Mouse (Mus musculus) ES-E14 (cell line): ENCODE measurements around the gene Magi1. TPM values are rescaled to one million over a fixed set of nuclear protein-coding genes. Genes with fewer than 3 reads are reported as not detected.

Experiments used
- DNase-seq: peaks from one replicate; pipeline ENCODE4 v3.0.0-alpha.2; 2013; ENCODE audit warnings: low read depth, low spot score
- H3K27ac ChIP-seq: 2 replicates; pipeline ENCODE4 v1.5.1; 2012; ENCODE audit warnings: low read depth, mild to moderate bottlenecking, low read length, moderate library complexity, mixed read lengths; ENCODE audit not compliant: poor library complexity, insufficient read depth, severe bottlenecking
- H3K36me3 ChIP-seq: 2 replicates; pipeline ENCODE4 v1.6.1; 2012; ENCODE audit warnings: mild to moderate bottlenecking, low read length, moderate library complexity, mixed read lengths; ENCODE audit not compliant: control insufficient read depth, poor library complexity, insufficient read depth, severe bottlenecking
- H3K4me1 ChIP-seq, 2 experiments: fragments of 150-350 bp in 1 of 2; sonication (generic) in 1 of 2; 2 replicates each; pipeline ENCODE4 v1.6.1; 2012; ENCODE audit warnings: low read length in 2 of 2, mild to moderate bottlenecking in 1 of 2, mixed read lengths in 1 of 2; ENCODE audit not compliant: control insufficient read depth in 2 of 2, insufficient read depth in 2 of 2, poor library complexity in 1 of 2
- H3K4me3 ChIP-seq, 2 experiments: fragments of 150-350 bp in 1 of 2; sonication (generic) in 1 of 2; 2 replicates each; pipeline ENCODE4 v1.5.1; 2012; ENCODE audit warnings: low read length in 2 of 2, low read depth in 1 of 2, mild to moderate bottlenecking in 1 of 2, mixed read lengths in 1 of 2; ENCODE audit not compliant: insufficient read depth in 1 of 2, poor library complexity in 1 of 2, severe bottlenecking in 1 of 2
- H3K9ac ChIP-seq: 2 replicates; pipeline ENCODE4 v1.6.1; 2012; ENCODE audit warnings: low read depth, mild to moderate bottlenecking, low read length, mixed read lengths; ENCODE audit not compliant: poor library complexity, insufficient read depth, severe bottlenecking
- H3K9me3 ChIP-seq: fragments of 150-350 bp; sonication (generic); 2 replicates; pipeline ENCODE4 v1.6.1; 2012; ENCODE audit warnings: low read depth, mild to moderate bottlenecking, low read length; ENCODE audit not compliant: control insufficient read depth, insufficient read depth
- CHD2 ChIP-seq: IDR thresholded peaks from 2 replicates; pipeline ENCODE4 v1.6.1; 2014; ENCODE audit warnings: mild to moderate bottlenecking, low read depth, low read length, inconsistent platforms
- HCFC1 ChIP-seq: IDR thresholded peaks from 2 replicates; pipeline ENCODE4 v1.6.1; 2012; ENCODE audit warnings: low read length, inconsistent platforms, borderline replicate concordance; ENCODE audit not compliant: insufficient read depth
- MAFK ChIP-seq: IDR thresholded peaks from 2 replicates; pipeline ENCODE4 v1.6.1; 2014; ENCODE audit warnings: mild to moderate bottlenecking, low read depth, low read length, inconsistent platforms; ENCODE audit not compliant: insufficient read depth
- ZC3H11A ChIP-seq: IDR thresholded peaks from 2 replicates; pipeline ENCODE4 v1.6.1; 2012; ENCODE audit warnings: low read depth, mild to moderate bottlenecking, inconsistent platforms, low read length, borderline replicate concordance
- ZNF384 ChIP-seq: IDR thresholded peaks from 2 replicates; pipeline ENCODE4 v1.6.1; 2012; ENCODE audit warnings: low read depth, low read length, inconsistent platforms
- in situ Hi-C, 2 experiments: fragments of 600-800 bp; cut with MboI; formaldehyde crosslinking; loops; one replicate each; pipeline ENCODE4 v1.15.1; 2025; ENCODE audit warnings: low sequenced_read_pairs in 2 of 2, inconsistent platforms in 1 of 2; ENCODE audit not compliant: unreplicated experiment in 2 of 2
- total RNA-seq: library from RNA; depleted of rRNA; stranded (reverse); fragments of 300-350 nt; gene quantifications from 2 replicates; pipeline ENCODE4 v1.2.3, GENCODE M21; 2012

Magi1 gene
- total RNA-seq, 1 experiment, result 14.6 TPM

GRCm38 (mm10) chr6:93893956-93894355 lies 389.8 kb downstream of the Magi1 start:
- H3K4me3 ChIP-seq, result no peak overlapping the region
- DNase-seq, result no peak
- peaks cover 4% of the 10 kb centered on the region; the same call in 1 of the 2 replicates for H3K36me3 ChIP-seq
- H3K9me3 ChIP-seq, result no peaks in the 10 kb centered on the region
- no peak overlapping the region for H3K9ac ChIP-seq
- in situ Hi-C loops, result no loop called here
- peaks cover 0 to 4% of the 10 kb centered on the region in 2 experiments; a peak in 1 of 4 replicates for H3K4me1 ChIP-seq
- no peak overlapping the region for H3K27ac ChIP-seq
- no peak for TF ChIP-seq HCFC1
- TF ChIP-seq CHD2, result no peak

GRCm38 (mm10) chr6:93892922-93893321 lies 390.8 kb downstream of the Magi1 start:
- no peak for TF ChIP-seq MAFK
- Histone ChIP-seq H3K9me3 (no peaks in the 10 kb centered on the region), H3K36me3 (peaks cover 4% of the 10 kb centered on the region; the same call in 1 of the 2 replicates), H3K4me3 (no peak overlapping the region), H3K27ac (no peak overlapping the region), H3K4me1 (peaks cover 0 to 4% of the 10 kb centered on the region in 2 experiments; a peak in 1 of 4 replicates), H3K9ac (no peak overlapping the region)
- DNase-seq, result no peak
- in situ Hi-C loops, result no loop called here

DNA sequence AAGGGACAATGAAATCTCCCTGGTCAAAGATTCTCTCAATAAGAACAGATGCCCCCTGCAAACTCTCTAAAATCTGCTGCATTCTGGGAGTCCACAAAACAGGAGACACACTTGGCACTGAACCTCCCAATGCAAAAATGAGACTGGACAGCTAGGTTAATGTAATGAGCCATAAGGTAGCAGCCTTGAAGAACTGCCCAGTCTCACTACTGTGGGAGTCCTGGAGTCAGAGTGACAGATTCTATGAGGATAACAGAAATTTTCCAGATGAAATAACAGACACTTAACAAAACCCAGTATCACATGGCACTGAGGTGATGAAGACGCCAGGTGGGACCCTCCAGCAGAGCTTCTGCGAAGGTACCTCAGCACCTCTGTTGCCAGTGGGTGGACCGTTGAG lies 393.7 kb downstream of the Magi1 start:
- in situ Hi-C loops, result no loop called here
- Histone ChIP-seq H3K36me3 (peaks cover 4% of the 10 kb centered on the region; the same call in 1 of the 2 replicates), H3K9ac (no peak overlapping the region), H3K9me3 (no peaks in the 10 kb centered on the region), H3K27ac (no peak overlapping the region), H3K4me1 (peaks cover 0 to 4% of the 10 kb centered on the region in 2 experiments; a peak in 2 of 4 replicates), H3K4me3 (no peak overlapping the region)
- TF ChIP-seq CHD2 (no peak), ZC3H11A (no peak), MAFK (no peak), ZNF384 (no peak), HCFC1 (no peak)
- DNase-seq, result no peak

DNA sequence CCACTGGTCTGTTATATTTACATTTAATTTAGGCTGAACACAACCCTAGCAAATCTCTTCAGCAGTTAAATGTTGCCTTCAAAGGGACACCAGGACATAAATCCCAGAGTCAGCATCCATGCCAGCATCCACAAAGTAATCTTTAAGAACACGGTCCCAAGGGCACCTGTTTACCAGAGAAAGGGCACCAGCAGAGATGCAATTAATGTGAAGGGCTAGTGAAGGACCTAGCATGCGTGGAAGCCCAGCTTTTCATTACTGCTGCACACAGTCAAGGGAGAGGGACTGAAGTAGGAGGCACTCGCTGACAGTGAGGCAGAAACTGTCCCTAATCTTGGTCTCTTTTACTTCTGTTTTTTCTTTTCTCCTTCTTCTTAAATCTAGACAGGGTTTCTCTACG lies 406.4 kb downstream of the Magi1 start:
- no peak for DNase-seq
- Histone ChIP-seq H3K9ac (no peak overlapping the region), H3K4me1 (peaks cover 0 to 2% of the 10 kb centered on the region in 2 experiments; a peak in 2 of 4 replicates), H3K4me3 (no peak overlapping the region), H3K36me3 (no peaks in the 10 kb centered on the region), H3K27ac (no peak overlapping the region), H3K9me3 (no peaks in the 10 kb centered on the region)
- in situ Hi-C loops, result no loop called here
- TF ChIP-seq HCFC1 (no peak), ZNF384 (no peak), MAFK (no peak), ZC3H11A (no peak), CHD2 (no peak)

DNA sequence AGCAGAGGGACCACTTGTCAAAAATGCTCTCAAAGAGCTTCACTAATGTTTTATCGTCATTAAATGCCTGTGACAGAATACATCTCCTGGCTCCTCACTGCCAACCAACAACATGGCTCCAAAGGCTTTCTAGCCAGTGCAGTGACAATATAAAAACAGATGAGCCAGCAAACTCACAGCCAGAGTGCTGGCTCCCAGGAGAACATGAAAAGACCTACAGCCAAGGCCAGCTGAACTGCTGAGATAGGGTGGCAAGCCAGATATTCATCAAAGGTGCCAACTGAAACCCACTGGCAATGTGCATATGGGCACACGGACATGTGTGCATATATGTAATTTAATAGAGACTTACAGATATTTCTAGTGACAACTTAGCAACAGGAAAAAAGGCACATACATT lies 408.8 kb downstream of the Magi1 start:
- H3K9ac ChIP-seq, result no peak overlapping the region
- DNase-seq, result no peak
- TF ChIP-seq MAFK (no peak), HCFC1 (no peak), ZC3H11A (no peak), CHD2 (no peak), ZNF384 (no peak)
- H3K4me3 ChIP-seq, result no peak overlapping the region
- no peaks in the 10 kb centered on the region for H3K9me3 ChIP-seq
- in situ Hi-C loops, result no loop called here
- H3K36me3 ChIP-seq, result no peaks in the 10 kb centered on the region
- no peak overlapping the region for H3K27ac ChIP-seq
- peaks cover 2 to 3% of the 10 kb centered on the region in 2 experiments; a peak in 2 of 4 replicates for H3K4me1 ChIP-seq
